Mouse (Mus musculus) liver, embryonic 15.5 days (tissue): Measurements from ENCODE around the gene Tmem106c. TPM values are rescaled to one million over a fixed set of nuclear protein-coding genes. Genes with fewer than 3 reads are reported as not detected.

Experiments
- ATAC-seq: fragments of 200-750 bp; cut with Nextera tagmentation; 2 replicates; pipeline ENCODE4 v1.8.0; 2017; ENCODE audit warnings: moderate number of reproducible peaks, mild to moderate bottlenecking, moderate library complexity; ENCODE audit not compliant: insufficient read depth
- H3K27ac ChIP-seq: fragments of 300-500 bp; sonication (generic); replicated peaks from 2 replicates; pipeline ENCODE4 v1.5.1; 2015; ENCODE audit warnings: mild to moderate bottlenecking, inconsistent platforms
- H3K27me3 ChIP-seq: fragments of 300-500 bp; sonication (generic); 2 replicates; pipeline ENCODE4 v1.6.1; 2015; ENCODE audit warnings: mild to moderate bottlenecking, inconsistent platforms
- H3K36me3 ChIP-seq: fragments of 300-500 bp; sonication (generic); replicated peaks from 2 replicates; pipeline ENCODE4 v1.6.1; 2015; ENCODE audit warnings: moderate library complexity, mild to moderate bottlenecking, inconsistent platforms
- H3K4me1 ChIP-seq: fragments of 300-500 bp; sonication (generic); replicated peaks from 2 replicates; pipeline ENCODE4 v1.6.1; 2015; ENCODE audit warnings: inconsistent platforms
- H3K4me2 ChIP-seq: fragments of 300-500 bp; sonication (generic); 2 replicates; pipeline ENCODE4 v1.6.1; 2015; ENCODE audit warnings: moderate library complexity, mild to moderate bottlenecking, inconsistent platforms
- H3K4me3 ChIP-seq: fragments of 300-500 bp; sonication (generic); replicated peaks from 2 replicates; pipeline ENCODE4 v1.5.1; 2015; ENCODE audit warnings: mild to moderate bottlenecking, inconsistent platforms
- H3K9ac ChIP-seq: fragments of 300-500 bp; sonication (generic); 2 replicates; pipeline ENCODE4 v1.6.1; 2015; ENCODE audit warnings: moderate library complexity, mild to moderate bottlenecking, inconsistent platforms
- H3K9me3 ChIP-seq: fragments of 300-500 bp; sonication (generic); replicated peaks from 2 replicates; pipeline ENCODE4 v1.6.1; 2016; ENCODE audit warnings: inconsistent platforms
- WGBS: fragments of 180-500 bp; shearing (Covaris S2); methylation state at CpG from one replicate; pipeline ENCODE4 v1.1.7; 2015; ENCODE audit warnings: mixed read lengths; ENCODE audit not compliant: insufficient replicate concordance; 5-methylcytosine and 5-hydroxymethylcytosine counted together
- polyA plus RNA-seq: library from polyadenylated mRNA; unstranded; fragments of >200 nt; fragmentation: Nextera tagmentation; extraction: Ambion mirVana; gene quantifications from 2 replicates; pipeline ENCODE4 v1.2.1, GENCODE M21; 2015

Gene Tmem106c
- polyA plus RNA-seq, 1 experiment from 2014 or later = 14.2 TPM

- WGBS = 54% methylated on average over 6 of the region's 6 CpGs
- Histone ChIP-seq H3K9me3 (no peaks in the 10 kb centered on the region), H3K27me3 (no peaks in the 10 kb centered on the region), H3K4me1 (no peaks in the 10 kb centered on the region), H3K27ac (no peak overlapping the region), H3K4me3 (no peak overlapping the region), H3K4me2 (no peak overlapping the region), H3K9ac (no peak overlapping the region), H3K36me3 (no peaks in the 10 kb centered on the region)
- ATAC-seq = no peak
Measured at GRCm38 (mm10) chr15:97938580-97938979, 25.4 kb upstream of the Tmem106c start.

GRCm38 (mm10) chr15:97940088-97940487 lies 23.9 kb upstream of the Tmem106c start:
- H3K4me2 ChIP-seq = no peak overlapping the region
- no peak overlapping the region for H3K4me3 ChIP-seq
- 58% methylated on average over 2 of the region's 2 CpGs for WGBS
- no peak overlapping the region for H3K27ac ChIP-seq
- no peaks in the 10 kb centered on the region for H3K4me1 ChIP-seq
- H3K9me3 ChIP-seq = no peaks in the 10 kb centered on the region
- no peaks in the 10 kb centered on the region for H3K27me3 ChIP-seq
- H3K9ac ChIP-seq = no peak overlapping the region
- ATAC-seq = no peak
- no peaks in the 10 kb centered on the region for H3K36me3 ChIP-seq

GRCm38 (mm10) chr15:97941306-97941705 lies 22.7 kb upstream of the Tmem106c start:
- ATAC-seq = no peak
- 55% methylated on average over 2 of the region's 2 CpGs for WGBS
- no peaks in the 10 kb centered on the region for H3K27me3 ChIP-seq
- H3K4me1 ChIP-seq = no peaks in the 10 kb centered on the region
- no peaks in the 10 kb centered on the region for H3K36me3 ChIP-seq
- H3K9ac ChIP-seq = no peak overlapping the region
- H3K9me3 ChIP-seq = no peaks in the 10 kb centered on the region
- no peak overlapping the region for H3K4me3 ChIP-seq
- H3K27ac ChIP-seq = no peak overlapping the region
- H3K4me2 ChIP-seq = no peak overlapping the region

GRCm38 (mm10) chr15:97942538-97942937 lies 21.5 kb upstream of the Tmem106c start:
- H3K9me3 ChIP-seq = no peaks in the 10 kb centered on the region
- H3K27me3 ChIP-seq = no peaks in the 10 kb centered on the region
- 57% methylated on average over 8 of the region's 8 CpGs for WGBS
- H3K9ac ChIP-seq = no peak overlapping the region
- no peak overlapping the region for H3K27ac ChIP-seq
- no peaks in the 10 kb centered on the region for H3K36me3 ChIP-seq
- no peak for ATAC-seq
- no peak overlapping the region for H3K4me3 ChIP-seq
- no peaks in the 10 kb centered on the region for H3K4me1 ChIP-seq
- no peak overlapping the region for H3K4me2 ChIP-seq

GRCm38 (mm10) chr15:97943356-97943755 lies 20.6 kb upstream of the Tmem106c start:
- Histone ChIP-seq H3K9ac (no peak overlapping the region), H3K4me2 (no peak overlapping the region), H3K4me3 (no peak overlapping the region), H3K27me3 (no peaks in the 10 kb centered on the region), H3K4me1 (no peaks in the 10 kb centered on the region), H3K27ac (no peak overlapping the region), H3K9me3 (no peaks in the 10 kb centered on the region), H3K36me3 (no peaks in the 10 kb centered on the region)
- WGBS = 77% methylated on average over 8 of the region's 8 CpGs
- ATAC-seq = no peak

- ATAC-seq = no peak
- no peak overlapping the region for H3K4me2 ChIP-seq
Measured at GRCm38 (mm10) chr15:97944919-97945574, 19.0 kb upstream of the Tmem106c start.

GRCm38 (mm10) chr15:97945656-97946315 lies 18.2 kb upstream of the Tmem106c start:
- Histone ChIP-seq H3K27ac (no peak overlapping the region), H3K4me2 (no peak overlapping the region), H3K9me3 (no peaks in the 10 kb centered on the region), H3K9ac (no peak overlapping the region), H3K4me3 (no peak overlapping the region), H3K4me1 (no peaks in the 10 kb centered on the region), H3K27me3 (no peaks in the 10 kb centered on the region; the same call in 1 of the 2 replicates), H3K36me3 (no peaks in the 10 kb centered on the region)
- WGBS = 60% methylated on average over 11 of the region's 11 CpGs
- ATAC-seq = no peak

More at GRCm38 (mm10) chr15:97944919-97945574, 19.0 kb upstream of the Tmem106c start:
- Histone ChIP-seq H3K9me3 (no peaks in the 10 kb centered on the region), H3K27me3 (no peaks in the 10 kb centered on the region; the same call in 1 of the 2 replicates), H3K4me1 (no peaks in the 10 kb centered on the region), H3K27ac (no peak overlapping the region), H3K9ac (no peak overlapping the region), H3K36me3 (no peaks in the 10 kb centered on the region), H3K4me3 (no peak overlapping the region)
- 53% methylated on average over 11 of the region's 11 CpGs for WGBS

- Histone ChIP-seq H3K9ac (no peak overlapping the region), H3K4me1 (no peaks in the 10 kb centered on the region), H3K36me3 (no peaks in the 10 kb centered on the region), H3K27ac (no peak overlapping the region), H3K4me3 (no peak overlapping the region), H3K27me3 (peaks cover 17% of the 10 kb centered on the region; the same call in 1 of the 2 replicates), H3K9me3 (no peaks in the 10 kb centered on the region), H3K4me2 (no peak overlapping the region)
- WGBS = 62% methylated on average over 7 of the region's 7 CpGs
- no peak for ATAC-seq
Measured at GRCm38 (mm10) chr15:97948720-97949119, 15.3 kb upstream of the Tmem106c start.

GRCm38 (mm10) chr15:97949706-97950105 lies 14.3 kb upstream of the Tmem106c start:
- Histone ChIP-seq H3K9ac (no peak overlapping the region), H3K36me3 (no peaks in the 10 kb centered on the region), H3K4me3 (no peak overlapping the region), H3K9me3 (no peaks in the 10 kb centered on the region), H3K4me1 (no peaks in the 10 kb centered on the region), H3K4me2 (no peak overlapping the region), H3K27ac (no peak overlapping the region), H3K27me3 (peaks cover 17% of the 10 kb centered on the region; the same call in 1 of the 2 replicates)
- WGBS = 23% methylated on average over 3 of the region's 3 CpGs
- ATAC-seq = no peak

- Histone ChIP-seq H3K27ac (no peak overlapping the region), H3K27me3 (peaks cover 17% of the 10 kb centered on the region; the same call in 1 of the 2 replicates), H3K36me3 (no peaks in the 10 kb centered on the region), H3K4me3 (no peak overlapping the region), H3K9ac (no peak overlapping the region), H3K4me1 (no peaks in the 10 kb centered on the region), H3K9me3 (no peaks in the 10 kb centered on the region), H3K4me2 (no peak overlapping the region)
- 50% methylated on average over 7 of the region's 7 CpGs for WGBS
- no peak for ATAC-seq
Measured at GRCm38 (mm10) chr15:97950240-97950639, 13.8 kb upstream of the Tmem106c start.

- Histone ChIP-seq H3K27me3 (peaks cover 25% of the 10 kb centered on the region; the same call in 1 of the 2 replicates), H3K9ac (no peak overlapping the region), H3K4me1 (no peaks in the 10 kb centered on the region), H3K36me3 (no peaks in the 10 kb centered on the region), H3K9me3 (no peaks in the 10 kb centered on the region), H3K4me3 (no peak overlapping the region), H3K4me2 (no peak overlapping the region), H3K27ac (no peak overlapping the region)
- ATAC-seq = no peak; the same call in 1 of the 2 replicates
- 17% methylated on average over 16 of the region's 16 CpGs for WGBS
Measured at GRCm38 (mm10) chr15:97952137-97952888, 11.7 kb upstream of the Tmem106c start.
